Mouse (Mus musculus) liver, embryonic 15.5 days (tissue): ENCODE data around the gene Cfb. TPM values are rescaled to one million over a fixed set of nuclear protein-coding genes. Genes with fewer than 3 reads are reported as not detected.

Source experiments
- ATAC-seq: fragments of 200-750 bp; cut with Nextera tagmentation; 2 replicates; pipeline ENCODE4 v1.8.0; 2017; ENCODE audit warnings: moderate number of reproducible peaks, mild to moderate bottlenecking, moderate library complexity; ENCODE audit not compliant: insufficient read depth
- H3K27ac ChIP-seq: fragments of 300-500 bp; sonication (generic); replicated peaks from 2 replicates; pipeline ENCODE4 v1.5.1; 2015; ENCODE audit warnings: mild to moderate bottlenecking, inconsistent platforms
- H3K27me3 ChIP-seq: fragments of 300-500 bp; sonication (generic); 2 replicates; pipeline ENCODE4 v1.6.1; 2015; ENCODE audit warnings: mild to moderate bottlenecking, inconsistent platforms
- H3K36me3 ChIP-seq: fragments of 300-500 bp; sonication (generic); replicated peaks from 2 replicates; pipeline ENCODE4 v1.6.1; 2015; ENCODE audit warnings: moderate library complexity, mild to moderate bottlenecking, inconsistent platforms
- H3K4me1 ChIP-seq: fragments of 300-500 bp; sonication (generic); replicated peaks from 2 replicates; pipeline ENCODE4 v1.6.1; 2015; ENCODE audit warnings: inconsistent platforms
- H3K4me2 ChIP-seq: fragments of 300-500 bp; sonication (generic); 2 replicates; pipeline ENCODE4 v1.6.1; 2015; ENCODE audit warnings: moderate library complexity, mild to moderate bottlenecking, inconsistent platforms
- H3K4me3 ChIP-seq: fragments of 300-500 bp; sonication (generic); replicated peaks from 2 replicates; pipeline ENCODE4 v1.5.1; 2015; ENCODE audit warnings: mild to moderate bottlenecking, inconsistent platforms
- H3K9ac ChIP-seq: fragments of 300-500 bp; sonication (generic); 2 replicates; pipeline ENCODE4 v1.6.1; 2015; ENCODE audit warnings: moderate library complexity, mild to moderate bottlenecking, inconsistent platforms
- H3K9me3 ChIP-seq: fragments of 300-500 bp; sonication (generic); replicated peaks from 2 replicates; pipeline ENCODE4 v1.6.1; 2016; ENCODE audit warnings: inconsistent platforms
- WGBS: fragments of 180-500 bp; shearing (Covaris S2); methylation state at CpG from one replicate; pipeline ENCODE4 v1.1.7; 2015; ENCODE audit warnings: mixed read lengths; ENCODE audit not compliant: insufficient replicate concordance; 5-methylcytosine and 5-hydroxymethylcytosine counted together
- polyA plus RNA-seq: library from polyadenylated mRNA; unstranded; fragments of >200 nt; fragmentation: Nextera tagmentation; extraction: Ambion mirVana; gene quantifications from 2 replicates; pipeline ENCODE4 v1.2.1, GENCODE M21; 2015

The Cfb gene
- polyA plus RNA-seq, 1 experiment from 2014 or later = 281 TPM

GRCm38 (mm10) chr17:34896366-34896765 is 34.0 kb upstream of the Cfb start:
- Histone ChIP-seq H3K36me3 (0 out of 2 replicates have a peak, but pooled peaks cover 11% of the 10 kb centered on the region), H3K9me3 (no peaks in the 10 kb centered on the region), H3K9ac (no peak overlapping the region), H3K27ac (0 out of 2 replicates have a peak overlapping the region, but pooled peaks have one; percentile 19), H3K4me3 (no peak overlapping the region), H3K4me2 (peak overlapping the region; percentile 99), H3K27me3 (no peaks in the 10 kb centered on the region), H3K4me1 (peaks cover 78% of the 10 kb centered on the region)
- no peak for ATAC-seq
- WGBS = 69% methylated on average over 17 of the region's 17 CpGs

DNA sequence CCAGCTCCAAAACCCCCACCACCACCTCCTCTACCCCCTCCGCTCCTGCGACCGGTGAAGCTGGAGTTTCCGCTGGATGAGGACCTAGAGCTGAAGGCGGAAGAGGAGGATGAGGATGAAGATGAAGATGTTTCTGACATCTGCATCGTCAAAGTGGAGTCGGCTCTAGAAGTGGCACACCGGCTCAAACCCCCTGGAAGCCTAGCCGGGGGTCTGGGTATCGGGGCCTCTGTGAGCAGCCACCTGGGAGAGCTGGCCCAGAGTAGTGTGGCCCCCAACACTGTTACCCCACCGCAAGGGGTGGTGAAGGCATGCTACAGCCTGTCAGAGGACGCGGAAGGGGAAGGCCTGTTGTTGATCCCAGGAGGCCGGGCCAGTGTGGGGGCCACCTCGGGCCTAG is 33.4 kb upstream of the Cfb start:
- 91% methylated on average over 15 of the region's 15 CpGs for WGBS
- H3K27ac ChIP-seq = peak overlapping the region; percentile 84
- peak overlapping the region; percentile 98; the same call in 1 of the 2 replicates for H3K4me2 ChIP-seq

GRCm38 (mm10) chr17:34894801-34895530 is 32.6 kb upstream of the Cfb start:
- peaks cover 72% of the 10 kb centered on the region for H3K4me1 ChIP-seq
- H3K27ac ChIP-seq = peak overlapping the region; percentile 84
- 0 out of 2 replicates have a peak, but pooled peaks cover 7% of the 10 kb centered on the region for H3K36me3 ChIP-seq
- WGBS = 14% methylated on average over 51 of the region's 51 CpGs
- no peaks in the 10 kb centered on the region for H3K27me3 ChIP-seq
- ATAC-seq = peak; percentile 5; the same call in 1 of the 2 replicates
- peak overlapping the region; percentile 73 for H3K4me3 ChIP-seq
- H3K9me3 ChIP-seq = no peaks in the 10 kb centered on the region
- H3K9ac ChIP-seq = peak overlapping the region; percentile 72
- peak overlapping the region; percentile 98 for H3K4me2 ChIP-seq

More for the DNA sequence above, 33.4 kb upstream of the Cfb start:
- Histone ChIP-seq H3K9ac (no peak overlapping the region), H3K4me1 (peaks cover 78% of the 10 kb centered on the region), H3K27me3 (no peaks in the 10 kb centered on the region), H3K36me3 (0 out of 2 replicates have a peak, but pooled peaks cover 7% of the 10 kb centered on the region), H3K9me3 (no peaks in the 10 kb centered on the region), H3K4me3 (peak overlapping the region; percentile 73; the same call in 1 of the 2 replicates)
- no peak for ATAC-seq

GRCm38 (mm10) chr17:34894074-34894597 is 31.8 kb upstream of the Cfb start:
- H3K9ac ChIP-seq = peak overlapping the region; percentile 72
- H3K4me1 ChIP-seq = peaks cover 65% of the 10 kb centered on the region
- H3K9me3 ChIP-seq = no peaks in the 10 kb centered on the region
- peak; percentile 84 for ATAC-seq
- peak overlapping the region; percentile 73 for H3K4me3 ChIP-seq
- H3K27me3 ChIP-seq = no peaks in the 10 kb centered on the region
- WGBS = under 1% methylated on average over 50 of the region's 51 CpGs
- peak overlapping the region; percentile 98 for H3K4me2 ChIP-seq
- H3K36me3 ChIP-seq = 0 out of 2 replicates have a peak, but pooled peaks cover 7% of the 10 kb centered on the region
- H3K27ac ChIP-seq = peak overlapping the region; percentile 84

DNA sequence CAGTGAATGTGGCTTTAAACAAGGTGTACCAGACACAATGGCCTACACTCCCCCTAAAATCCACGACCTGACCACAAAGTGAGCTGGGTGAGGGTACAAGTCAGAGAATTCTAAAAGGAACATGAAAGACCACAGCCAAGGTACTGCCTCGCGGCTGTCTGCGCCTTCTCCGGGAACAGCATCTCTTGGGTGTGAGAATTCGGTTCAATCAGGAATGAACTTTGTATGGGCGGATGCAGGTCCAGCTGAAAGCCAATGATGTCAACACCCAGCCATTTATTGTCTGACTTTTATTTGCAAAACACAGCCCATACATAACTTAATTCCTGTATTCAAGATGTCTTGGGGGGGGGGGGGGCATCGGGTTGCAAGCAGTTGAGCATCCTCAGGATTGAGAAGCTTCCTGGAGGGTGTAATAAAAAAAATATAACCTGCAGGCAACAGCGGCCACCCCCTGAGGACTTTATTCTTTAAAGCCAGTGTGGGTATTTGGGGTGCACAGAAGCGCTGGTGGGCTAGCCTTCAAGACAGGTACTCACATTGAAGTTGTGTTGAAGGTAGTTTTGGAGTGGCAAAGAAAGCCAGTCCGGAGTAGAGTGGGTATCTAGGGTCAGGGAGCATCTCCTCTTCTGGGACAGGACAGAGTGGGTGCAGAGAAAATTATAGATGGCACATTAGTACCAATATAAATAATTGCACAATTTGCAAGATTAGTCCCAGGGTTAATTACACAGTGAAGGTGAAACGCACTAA is 30.9 kb upstream of the Cfb start:
- no peaks in the 10 kb centered on the region for H3K9me3 ChIP-seq
- ATAC-seq = no peak
- H3K9ac ChIP-seq = peak overlapping the region; percentile 72; the same call in 1 of the 2 replicates
- 78% methylated on average over 12 of the region's 12 CpGs for WGBS
- H3K4me3 ChIP-seq = peak overlapping the region; percentile 73; the same call in 1 of the 2 replicates
- H3K4me2 ChIP-seq = peak overlapping the region; percentile 98
- peaks cover 56% of the 10 kb centered on the region for H3K4me1 ChIP-seq
- H3K36me3 ChIP-seq = 0 out of 2 replicates have a peak, but pooled peaks cover 7% of the 10 kb centered on the region
- no peaks in the 10 kb centered on the region for H3K27me3 ChIP-seq
- peak overlapping the region; percentile 84 for H3K27ac ChIP-seq

DNA sequence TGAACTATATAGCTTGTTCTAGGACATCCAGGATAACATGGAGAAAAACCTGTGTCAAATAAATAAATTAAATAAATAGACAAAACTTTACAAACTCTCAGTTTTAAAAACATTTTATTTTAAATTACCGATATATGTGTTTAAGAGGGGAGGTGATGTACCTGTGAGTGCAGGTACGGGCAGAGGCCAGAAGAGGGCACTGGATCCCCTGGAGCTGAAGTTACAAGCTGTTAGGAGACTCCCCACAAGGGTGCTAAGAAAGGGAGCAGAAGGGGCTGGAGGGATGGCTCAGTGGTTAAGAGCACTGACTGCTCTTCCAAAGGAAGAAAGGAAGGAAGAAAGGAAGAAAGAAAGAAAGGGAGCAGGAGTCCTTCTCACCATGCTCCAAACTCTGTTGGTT is 29.1 kb upstream of the Cfb start:
- no peak overlapping the region for H3K4me3 ChIP-seq
- H3K27me3 ChIP-seq = no peaks in the 10 kb centered on the region
- peaks cover 38% of the 10 kb centered on the region for H3K4me1 ChIP-seq
- no peak overlapping the region for H3K4me2 ChIP-seq
- no peak overlapping the region for H3K9ac ChIP-seq
- H3K36me3 ChIP-seq = 0 out of 2 replicates have a peak, but pooled peaks cover 6% of the 10 kb centered on the region
- H3K9me3 ChIP-seq = no peaks in the 10 kb centered on the region
- no peak overlapping the region for H3K27ac ChIP-seq
- 84% methylated on average over 2 of the region's 2 CpGs for WGBS
- no peak for ATAC-seq

DNA sequence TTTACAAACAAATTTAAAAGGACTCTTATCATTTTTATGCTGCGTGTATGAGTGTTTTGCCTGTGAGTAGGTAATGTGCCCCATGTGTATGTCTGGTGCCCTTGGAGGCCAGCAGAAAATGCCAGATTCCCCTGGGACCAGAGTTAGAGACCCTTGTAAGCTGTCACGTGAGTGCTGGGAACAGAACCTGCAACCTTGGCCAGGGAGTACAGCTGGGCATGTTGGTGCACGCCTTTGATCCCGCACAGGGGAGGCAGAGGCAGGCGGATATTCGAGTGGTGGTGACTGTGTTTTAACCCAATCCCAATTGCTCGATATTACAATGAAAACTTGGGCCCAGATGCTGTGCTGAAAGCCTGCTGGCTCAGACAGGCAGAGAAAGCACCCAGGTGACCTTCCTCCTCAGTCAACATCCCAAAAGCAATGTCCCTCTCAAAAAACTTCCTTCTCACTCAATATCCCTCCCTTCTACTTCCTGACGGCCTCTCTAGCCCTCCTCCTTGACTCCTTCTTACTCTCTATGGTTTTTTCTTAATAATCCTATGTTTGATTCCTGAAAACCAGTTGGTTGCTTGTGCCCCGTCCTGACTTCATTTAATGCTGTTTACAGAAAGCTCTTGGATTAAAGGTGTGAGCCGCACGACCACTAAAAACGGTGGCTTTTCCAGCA is 27.9 kb upstream of the Cfb start:
- WGBS = 70% methylated on average over 12 of the region's 12 CpGs
- no peak for ATAC-seq
- no peak overlapping the region for H3K4me3 ChIP-seq

DNA sequence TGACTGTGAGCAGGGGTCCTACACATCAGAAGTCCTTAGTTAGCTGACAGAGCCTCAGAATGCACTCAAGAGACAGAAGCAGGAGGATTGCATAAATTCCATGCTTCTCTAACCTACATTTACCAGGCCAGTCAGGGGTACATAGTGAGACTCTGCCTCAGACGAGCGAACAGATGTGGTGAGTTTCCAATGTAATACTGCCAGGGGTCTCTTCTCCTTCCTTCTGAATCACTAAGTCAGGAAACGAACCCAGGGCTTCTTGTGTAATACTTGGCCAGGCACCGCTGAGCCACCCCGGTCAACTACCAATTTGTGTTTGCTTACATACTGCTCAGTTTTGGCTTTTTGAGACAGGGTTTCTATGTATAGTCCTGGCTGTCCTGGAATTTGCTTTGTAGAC is 25.6 kb upstream of the Cfb start:
- no peak overlapping the region for H3K4me3 ChIP-seq
- whole genome bisulfite sequencing = 59% methylated on average over 5 of the region's 5 CpGs
- H3K4me1 ChIP-seq = peaks cover 26% of the 10 kb centered on the region
- no peak overlapping the region for H3K9ac ChIP-seq
- H3K36me3 ChIP-seq = no peaks in the 10 kb centered on the region
- H3K27ac ChIP-seq = no peak overlapping the region
- H3K27me3 ChIP-seq = no peaks in the 10 kb centered on the region
- H3K4me2 ChIP-seq = no peak overlapping the region
- no peaks in the 10 kb centered on the region for H3K9me3 ChIP-seq
- no peak for ATAC-seq

More for the DNA sequence above, 27.9 kb upstream of the Cfb start:
- H3K36me3 ChIP-seq = no peaks in the 10 kb centered on the region
- H3K27ac ChIP-seq = no peak overlapping the region
- no peak overlapping the region for H3K9ac ChIP-seq
- no peak overlapping the region for H3K4me2 ChIP-seq
- no peaks in the 10 kb centered on the region for H3K9me3 ChIP-seq
- H3K4me1 ChIP-seq = peaks cover 35% of the 10 kb centered on the region
- H3K27me3 ChIP-seq = no peaks in the 10 kb centered on the region

DNA sequence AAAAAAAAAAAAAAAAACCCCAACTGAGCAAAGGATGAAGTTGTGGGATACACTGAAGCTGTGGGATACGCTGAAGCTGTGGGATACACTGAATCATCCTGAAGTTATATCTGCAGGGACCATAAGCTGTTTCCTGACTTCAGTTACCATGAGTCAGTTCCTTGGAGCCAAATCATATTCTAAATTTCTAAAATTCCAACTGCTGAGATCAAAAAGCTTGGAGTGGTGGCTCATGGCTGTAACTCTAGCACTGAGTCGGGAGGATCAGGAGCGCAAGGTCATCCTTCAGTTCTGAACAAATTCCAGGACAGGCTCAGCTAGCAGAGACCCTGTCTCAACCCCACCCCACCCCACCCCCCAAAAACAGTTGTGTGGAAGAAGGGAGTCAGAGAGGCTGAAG is 23.3 kb upstream of the Cfb start:
- Histone ChIP-seq H3K9ac (no peak overlapping the region), H3K9me3 (no peaks in the 10 kb centered on the region), H3K4me2 (no peak overlapping the region), H3K4me3 (no peak overlapping the region), H3K36me3 (no peaks in the 10 kb centered on the region), H3K27me3 (no peaks in the 10 kb centered on the region), H3K4me1 (peaks cover 30% of the 10 kb centered on the region), H3K27ac (no peak overlapping the region)
- ATAC-seq = no peak
- WGBS = 73% methylated on average over 3 of the region's 3 CpGs

DNA sequence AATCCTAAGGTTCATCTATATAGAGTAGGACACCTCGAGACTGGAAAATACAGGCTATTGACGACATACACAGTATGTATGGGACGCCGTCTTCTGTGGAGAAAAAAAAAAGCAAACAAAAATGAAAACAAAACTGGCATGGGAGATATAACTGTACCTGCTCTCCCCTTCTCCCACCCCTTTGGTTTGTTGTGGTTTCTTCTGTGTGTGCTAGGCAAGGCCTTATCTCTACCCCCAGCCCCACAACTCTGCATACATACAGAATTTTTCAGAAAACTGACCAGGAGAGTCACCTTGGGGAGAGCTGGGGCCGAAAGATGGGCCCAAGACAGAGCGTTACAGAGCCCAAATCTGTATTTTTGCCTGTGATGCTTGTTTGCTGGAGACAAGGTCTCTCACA is 22.4 kb upstream of the Cfb start:
- WGBS = 27% methylated on average over 6 of the region's 6 CpGs
- H3K36me3 ChIP-seq = no peaks in the 10 kb centered on the region
- no peak overlapping the region for H3K27ac ChIP-seq
- H3K9me3 ChIP-seq = no peaks in the 10 kb centered on the region
- H3K27me3 ChIP-seq = no peaks in the 10 kb centered on the region
- H3K4me3 ChIP-seq = no peak overlapping the region
- no peak for ATAC-seq
- no peak overlapping the region for H3K4me2 ChIP-seq
- no peak overlapping the region for H3K9ac ChIP-seq
- H3K4me1 ChIP-seq = peaks cover 32% of the 10 kb centered on the region
